Mouse (Mus musculus) spleen, postnatal 4 days (tissue): ENCODE measurements at regions not wholly inside any gene's neighbourhood (a gene's known extent, or its start where the extent isn't known, plus 50 kb on each side); places are given as distances from the start of the nearest gene placed in this dataset.
A peak's percentile ranks its signal among the peaks of the same experiment; 100 is the strongest.

Source experiments
- DNase-seq, 2 experiments: peaks; one replicate each; pipeline ENCODE4 v3.0.0; 2022; ENCODE audit warnings: low spot score in 2 of 2

DNA sequence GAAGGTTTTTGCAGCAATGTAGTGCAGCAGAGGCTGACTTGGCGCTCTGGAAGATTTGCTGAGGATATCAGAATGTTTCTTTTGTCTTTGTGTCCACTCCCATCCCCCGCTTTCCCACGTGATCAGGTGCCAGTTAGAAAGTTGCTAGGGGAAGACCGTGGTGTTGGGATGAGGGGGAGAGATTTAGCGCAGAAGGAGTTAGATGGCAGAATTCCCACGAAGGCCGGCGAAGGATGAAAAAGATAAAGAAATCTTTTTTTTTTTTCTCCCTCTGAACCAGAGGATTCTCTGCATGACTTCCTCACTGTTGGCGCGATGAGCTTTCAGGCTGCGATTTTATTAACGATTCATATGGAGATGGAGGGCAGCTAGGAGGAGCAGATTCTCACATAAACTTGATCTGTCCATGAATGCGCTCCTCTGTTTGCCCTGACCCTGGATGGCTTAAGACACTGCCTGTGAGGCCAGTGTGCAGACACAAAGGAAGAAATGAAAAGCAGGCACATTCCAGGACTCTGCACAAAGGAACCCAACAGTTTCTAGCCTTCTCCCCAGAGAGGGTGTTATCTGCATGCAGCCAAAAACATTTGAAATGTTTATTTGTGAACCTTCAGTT is 201.5 kb downstream of the Gm11146 start:
- no peak for DNase-seq

DNA sequence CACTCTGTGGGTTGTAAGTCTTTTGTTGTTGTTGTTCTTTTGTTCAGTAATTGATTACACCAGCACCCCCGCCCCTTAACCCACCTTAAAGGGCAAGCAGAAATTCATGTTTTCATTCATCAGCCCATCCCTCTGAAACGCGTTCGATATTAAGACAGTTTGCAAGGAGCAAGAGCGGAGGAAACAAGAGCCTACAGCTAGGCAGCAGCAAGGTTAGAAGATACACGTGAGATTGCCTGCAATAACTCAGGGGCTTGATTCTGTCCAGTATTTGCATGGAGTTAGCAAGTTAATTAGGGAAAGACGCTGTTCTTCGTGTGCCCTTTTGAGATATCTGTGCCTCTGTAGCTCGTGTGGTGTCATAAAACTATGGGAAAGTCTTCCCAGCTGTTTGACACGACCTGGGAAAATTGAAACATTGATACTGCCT is 202.0 kb downstream of the Gm11146 start:
- no peak for DNase-seq

- DNase-seq: no peak
These were observed 207.7 kb downstream of the Gm11146 start for GRCm38 (mm10) chr16:77394054-77394716.

DNA sequence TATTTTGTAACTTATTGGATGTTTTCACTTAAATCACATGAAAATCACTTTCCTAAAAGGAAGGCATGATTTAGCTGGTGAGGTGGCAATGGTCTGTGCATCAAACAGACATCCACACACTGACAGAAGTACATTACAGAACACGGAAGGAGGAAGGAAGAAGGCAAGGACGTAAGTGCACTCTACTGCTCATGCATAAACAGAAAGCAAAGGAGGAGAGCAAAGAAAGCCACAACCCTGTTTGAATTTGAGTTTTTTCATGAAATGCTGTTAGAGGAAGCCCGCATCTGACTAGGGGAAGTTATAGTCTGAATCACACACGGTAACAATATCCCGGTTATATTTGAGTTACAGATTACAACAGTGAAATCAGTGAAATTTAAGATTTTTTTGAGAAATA is 208.4 kb downstream of the Gm11146 start:
- DNase-seq: no peak

- DNase-seq: no peak
These were observed 209.7 kb downstream of the Gm11146 start for GRCm38 (mm10) chr16:77392205-77392604.

DNA sequence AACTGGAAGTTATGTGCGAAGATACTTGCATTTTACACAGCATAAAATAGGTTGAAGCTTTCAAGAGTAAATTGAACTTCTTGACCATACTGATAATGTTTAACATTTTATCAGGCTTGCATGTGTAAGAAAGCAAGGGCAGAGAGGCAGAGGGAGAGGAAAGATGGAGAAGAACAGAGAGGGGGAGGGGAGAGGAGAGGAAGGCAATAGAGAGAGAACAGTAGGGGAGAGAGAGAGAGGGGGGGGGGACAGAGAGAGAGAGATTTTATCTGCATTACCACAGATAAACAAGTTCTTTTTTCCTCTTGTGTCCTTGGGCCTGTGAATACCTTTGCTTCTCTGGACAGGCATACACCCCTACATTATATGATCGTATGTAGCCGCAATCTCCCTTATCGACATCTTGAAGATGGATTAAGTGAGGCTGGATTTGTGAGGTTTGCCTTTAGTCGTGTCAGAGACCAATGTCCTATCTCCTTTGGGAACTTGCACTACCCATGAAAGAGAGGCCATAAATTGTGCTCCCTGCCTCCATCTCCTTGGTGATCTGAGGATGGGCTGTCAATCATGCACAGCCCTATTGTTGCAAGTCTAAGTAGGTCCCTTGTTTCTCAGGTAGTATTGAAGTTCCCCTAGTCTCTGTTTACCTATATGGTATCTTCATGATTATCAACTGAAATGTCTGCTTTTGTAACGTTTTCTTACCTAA is 217.7 kb downstream of the Gm11146 start:
- DNase-seq: no peak

DNA sequence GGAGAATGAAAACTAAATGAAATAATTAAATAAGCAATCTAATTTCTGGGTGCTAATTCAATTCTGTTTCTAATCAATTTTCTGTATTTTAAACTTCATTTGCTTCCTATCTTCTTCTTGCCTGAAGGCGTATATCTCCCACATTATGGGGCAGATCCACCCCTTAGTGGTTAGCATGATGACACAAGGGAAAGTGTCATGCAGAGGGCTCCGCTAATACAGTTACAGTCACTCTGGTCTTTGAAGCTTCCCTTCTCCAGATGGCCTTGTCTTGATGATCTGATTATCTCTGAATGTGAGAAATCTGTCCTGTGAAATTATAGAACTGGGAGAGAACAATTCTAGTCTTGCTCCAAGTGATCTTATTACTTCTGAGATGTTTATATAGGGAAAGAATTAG is 219.1 kb downstream of the Gm11146 start:
- no peak for DNase-seq

GRCm38 (mm10) chr16:77372768-77373167 is 229.1 kb downstream of the Gm11146 start:
- no peak for DNase-seq

DNA sequence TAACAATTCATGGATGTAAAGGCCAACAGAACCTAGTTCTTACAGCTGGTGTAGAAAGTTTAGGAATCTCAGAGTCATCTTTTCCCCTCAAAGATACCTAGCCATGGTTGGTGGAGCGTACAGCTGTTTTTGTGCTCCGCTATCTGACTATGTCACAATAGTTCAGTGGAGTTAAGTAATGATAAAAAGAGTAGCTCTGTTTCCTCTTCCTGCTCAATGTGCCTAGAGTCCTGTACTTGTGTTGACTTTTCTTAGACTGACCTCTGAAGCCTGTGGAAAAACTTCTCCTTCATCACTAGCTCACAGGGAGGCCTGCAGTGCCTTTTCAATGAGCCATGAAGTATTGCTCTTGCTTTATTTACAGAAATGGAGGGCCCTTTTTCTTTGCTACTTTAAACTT is 232.1 kb downstream of the Gm11146 start:
- DNase-seq: no peak

GRCm38 (mm10) chr16:77365254-77365653 is 236.6 kb downstream of the Gm11146 start:
- no peak for DNase-seq

GRCm38 (mm10) chr16:77364439-77364838 is 237.5 kb downstream of the Gm11146 start:
- no peak for DNase-seq

GRCm38 (mm10) chr16:77359190-77359589 is 242.7 kb downstream of the Gm11146 start:
- no peak for DNase-seq

DNA sequence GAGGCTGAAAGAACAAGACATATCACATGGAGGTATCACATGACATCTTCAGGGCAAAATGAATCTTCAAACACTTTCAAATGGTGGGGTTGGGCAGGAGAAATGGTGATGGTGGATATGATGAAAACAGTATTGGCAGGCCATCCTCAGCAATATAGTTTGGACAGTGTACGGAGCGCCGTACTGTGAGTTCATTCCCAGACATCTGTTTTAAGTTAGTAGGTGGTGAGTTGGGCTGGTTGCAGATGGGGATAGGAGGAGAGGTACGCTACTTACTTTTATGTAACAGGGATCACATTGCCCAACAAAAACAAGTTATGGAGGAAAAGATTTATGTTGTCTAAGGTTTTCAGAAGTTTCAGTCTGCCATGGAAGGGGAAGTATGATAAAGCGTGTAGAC is 246.6 kb downstream of the Gm11146 start:
- DNase-seq: no peak

DNA sequence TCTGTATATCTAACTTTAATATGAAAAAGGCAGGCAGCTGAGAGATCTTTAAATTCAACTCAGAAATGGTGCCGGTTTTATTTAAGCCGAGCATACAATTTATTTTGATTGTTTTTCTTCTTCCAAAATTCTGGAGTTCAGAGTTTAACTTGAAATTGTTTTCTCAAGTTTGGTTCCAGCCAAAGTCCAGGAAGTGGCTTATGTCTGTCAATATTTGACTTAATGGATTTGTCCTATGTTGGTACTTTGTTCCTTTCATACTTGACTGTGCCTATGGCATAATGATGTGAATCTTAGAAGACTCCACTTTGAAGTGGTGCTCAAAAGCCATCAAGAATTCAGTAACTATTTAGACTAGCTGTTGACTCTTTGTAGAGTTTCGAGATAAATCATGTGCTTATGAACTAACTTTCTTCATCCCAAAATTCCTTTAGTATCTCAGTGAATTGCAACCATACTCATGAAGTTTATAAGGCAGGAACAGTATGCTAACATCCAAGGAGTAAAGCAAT is 247.6 kb downstream of the Gm11146 start:
- DNase-seq: no peak

- DNase-seq: no peak
These were observed 255.8 kb downstream of the Gm11146 start for GRCm38 (mm10) chr16:77346128-77346527.

DNA sequence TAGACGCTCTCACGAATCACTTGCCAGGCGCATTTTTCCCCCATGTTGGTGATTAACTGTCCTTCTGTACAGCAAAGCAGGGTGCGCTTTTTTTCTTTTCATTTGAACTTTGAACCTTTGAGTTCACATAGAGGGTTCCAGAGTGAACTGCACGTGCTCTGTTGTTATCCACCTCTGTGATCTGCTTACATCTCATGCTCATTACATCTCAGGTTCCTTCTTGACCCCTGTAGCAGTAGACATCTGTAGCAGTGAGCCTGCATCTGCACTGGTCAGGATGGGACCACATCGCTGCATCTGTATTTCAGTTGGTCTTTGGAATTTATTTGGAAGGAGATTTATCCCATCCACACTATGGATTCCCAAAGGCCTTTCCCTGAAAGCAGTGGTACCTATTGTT is 269.6 kb downstream of the Gm11146 start:
- no peak for DNase-seq

DNA sequence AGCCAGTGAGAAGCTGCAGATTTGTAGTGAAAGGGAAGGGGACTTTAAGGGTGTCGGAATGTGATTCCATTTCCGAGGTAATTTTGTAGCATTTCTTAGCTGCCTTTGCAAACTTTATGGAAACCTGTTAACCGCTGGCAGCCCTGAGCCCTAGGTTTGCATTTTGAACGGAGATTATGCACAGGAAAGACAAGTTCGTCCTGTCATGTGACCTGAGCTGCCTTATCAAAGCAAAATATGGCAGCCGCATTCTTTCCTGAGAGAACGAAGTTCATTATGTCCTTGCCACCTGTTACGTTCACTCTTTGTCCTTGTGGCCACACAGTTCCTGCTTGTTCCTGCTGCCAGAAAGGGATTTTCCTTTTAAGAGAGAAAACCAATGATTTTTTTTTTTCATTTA is 270.9 kb downstream of the Gm11146 start:
- no peak for DNase-seq

- no peak for DNase-seq
These were observed 272.0 kb downstream of the Gm11146 start for GRCm38 (mm10) chr16:77329711-77330530.

- peak; percentile 13 to 59 for DNase-seq
These were observed 272.7 kb downstream of the Gm11146 start for GRCm38 (mm10) chr16:77329160-77329691.

DNA sequence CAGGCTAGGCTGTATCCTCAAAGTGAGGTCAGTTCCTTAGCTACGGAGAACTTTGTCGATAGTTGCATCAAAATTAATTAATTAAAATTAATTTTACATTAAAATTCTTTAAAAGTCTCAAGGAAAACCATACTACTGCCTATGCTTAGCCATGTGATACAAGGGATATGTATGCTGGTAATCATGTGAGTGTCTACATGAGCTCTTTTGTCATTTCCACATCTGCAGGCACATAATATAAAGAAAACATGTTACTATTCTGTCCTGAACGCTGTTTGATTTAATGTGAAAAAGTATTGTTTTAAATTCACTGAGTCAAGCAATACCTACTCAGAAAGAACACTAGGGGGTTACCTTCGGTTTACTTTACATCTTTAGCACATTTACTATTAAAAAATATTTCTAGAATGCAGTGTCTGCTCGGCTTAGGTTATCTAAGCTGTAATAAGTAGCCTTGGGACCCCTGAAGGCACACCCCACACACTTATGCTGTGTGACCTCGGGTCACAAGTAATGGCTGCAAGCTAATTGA is 273.2 kb downstream of the Gm11146 start:
- DNase-seq: no peak

- DNase-seq: no peak
These were observed 273.8 kb downstream of the Gm11146 start for GRCm38 (mm10) chr16:77328049-77328448.
